Mouse (Mus musculus) heart, adult 10 weeks (tissue): Measurements from ENCODE around the gene Irs3. TPM values are rescaled to one million over a fixed set of nuclear protein-coding genes. Genes with fewer than 3 reads are reported as not detected.

ENCODE experiments used
- polyA plus RNA-seq: library from polyadenylated mRNA; stranded (reverse); fragments of 350-450 nt; fragmentation: Illumina TruSeq; extraction: RNeasy Lipid Tissue Mini Kit (QIAGEN cat#74804); gene quantifications from one replicate; pipeline ENCODE4 v1.2.3, GENCODE M21; 2014; ENCODE audit warnings: low read depth, low replicate concordance

The Irs3 gene
- 0.99 TPM for polyA plus RNA-seq

GRCm38 (mm10) chr5:137645652-137646091 is at the start of gene Irs3:
Irs3 (minus strand) TSS chr5:137645714.

DNA sequence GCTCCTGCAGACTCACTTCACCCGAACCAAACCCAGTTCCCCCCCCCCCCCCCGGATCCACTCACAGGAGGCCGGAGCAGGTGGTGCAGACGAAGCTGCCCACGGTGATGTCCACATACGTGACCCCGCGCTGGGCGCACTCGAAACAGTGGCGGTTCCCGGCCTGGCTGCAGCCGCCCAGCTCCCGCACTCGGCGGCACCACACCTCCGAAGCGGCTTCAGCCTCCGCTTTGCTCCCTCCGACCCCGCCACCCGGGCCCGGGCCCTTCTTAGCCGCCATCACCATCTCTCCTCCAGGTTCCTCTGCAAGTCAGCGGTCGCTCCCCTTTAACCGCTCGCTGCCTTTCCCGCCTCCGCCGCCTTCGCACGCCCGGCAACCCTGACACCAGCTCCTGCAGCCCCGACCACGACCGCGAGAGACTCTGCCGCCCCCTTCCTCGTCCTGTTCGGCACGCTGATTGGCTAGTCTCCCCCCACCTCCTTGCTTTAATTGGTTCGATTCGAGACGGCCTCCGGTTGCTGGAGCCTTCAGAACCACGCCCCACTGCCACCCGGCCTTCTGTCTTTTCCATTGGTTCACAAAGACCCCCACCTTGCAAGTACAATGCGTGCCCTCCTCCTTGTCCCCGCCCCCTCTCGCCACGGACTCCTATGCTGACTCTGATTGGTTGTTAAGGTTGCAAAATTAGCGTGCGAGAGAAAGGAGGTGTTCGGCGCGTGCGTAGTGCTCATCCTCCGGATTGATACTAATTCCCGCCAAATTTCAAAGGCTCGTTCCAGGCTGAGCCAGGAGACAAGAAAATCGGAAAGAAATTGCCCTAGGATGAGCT is 39.0 kb upstream of the Irs3 start, which contains the start of gene Agfg2:
TSS of gene Agfg2 (minus strand) at position 433 of the 830 bp plus-strand sequence.

DNA sequence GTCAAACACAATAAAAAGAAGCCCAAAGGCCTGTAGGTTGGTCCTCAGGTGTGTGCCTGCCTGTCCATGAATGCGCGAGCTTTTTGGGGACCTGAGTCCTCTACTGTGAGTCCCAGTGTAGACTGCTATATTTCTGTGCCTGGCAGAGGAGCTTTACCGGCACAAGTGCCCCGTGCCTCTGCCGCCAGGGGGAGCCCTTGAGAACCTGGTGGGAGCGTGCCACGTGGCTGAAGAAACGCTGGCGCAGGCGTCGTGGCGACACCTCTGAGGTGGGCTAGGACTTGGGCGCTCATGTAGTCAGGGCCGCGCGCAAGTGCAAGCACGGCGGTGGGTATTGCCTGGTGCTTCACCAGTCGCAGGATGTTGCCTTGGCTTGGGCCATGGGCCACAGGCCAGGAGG is 4.5 kb downstream of the Irs3 start, which contains the start of gene Sap25:
TSS of gene Sap25 (plus strand) at position 281 of the 400 bp plus-strand sequence.

DNA sequence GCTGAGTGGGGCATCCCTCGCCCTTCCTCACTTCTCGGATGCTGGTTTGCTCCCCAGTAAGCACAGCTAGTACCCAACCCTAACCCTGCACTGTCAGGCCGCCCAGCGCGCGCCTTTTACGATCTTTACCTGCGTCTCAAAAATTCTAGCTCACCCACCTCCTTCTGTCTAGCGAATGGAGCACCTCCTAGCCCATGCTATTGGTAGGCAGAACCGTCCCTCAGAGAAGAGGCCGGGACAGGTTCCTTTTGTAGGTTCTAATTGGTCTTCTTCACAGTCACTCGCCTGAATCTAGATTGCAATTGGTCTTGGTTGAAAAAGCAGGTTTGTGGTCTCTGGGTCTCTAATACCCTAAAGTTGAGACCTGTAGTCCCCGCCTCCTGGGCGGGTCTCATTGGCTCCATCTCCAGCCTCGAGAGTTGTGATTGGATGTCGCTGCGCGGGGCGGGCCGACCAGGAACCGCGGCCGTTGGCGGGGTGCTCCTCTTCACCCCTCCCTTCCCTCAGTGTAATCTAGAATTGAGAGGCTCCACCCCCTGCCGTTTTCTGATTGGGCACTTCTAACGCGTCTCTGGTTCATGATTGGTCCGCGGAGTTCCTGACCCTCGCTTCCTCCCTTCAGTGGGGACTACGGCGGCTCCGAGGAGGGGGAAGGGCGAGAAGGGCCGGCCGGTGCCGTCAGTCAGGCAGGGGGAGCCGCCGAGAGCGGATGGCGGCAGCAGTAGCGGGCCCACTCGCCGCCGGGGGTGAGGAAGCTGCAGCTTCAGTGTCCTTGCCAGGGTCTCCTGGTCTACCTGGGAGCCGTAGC is 16.8 kb downstream of the Irs3 start, which contains the start of the genes Fbxo24, Lrch4 and Gm20605:
TSS of gene Fbxo24 (minus strand) at position 505 of the 808 bp plus-strand sequence.
TSS of gene Lrch4 (plus strand) at position 624 of the 808 bp plus-strand sequence.
TSS of gene Gm20605 (plus strand) at position 678 of the 808 bp plus-strand sequence.

DNA sequence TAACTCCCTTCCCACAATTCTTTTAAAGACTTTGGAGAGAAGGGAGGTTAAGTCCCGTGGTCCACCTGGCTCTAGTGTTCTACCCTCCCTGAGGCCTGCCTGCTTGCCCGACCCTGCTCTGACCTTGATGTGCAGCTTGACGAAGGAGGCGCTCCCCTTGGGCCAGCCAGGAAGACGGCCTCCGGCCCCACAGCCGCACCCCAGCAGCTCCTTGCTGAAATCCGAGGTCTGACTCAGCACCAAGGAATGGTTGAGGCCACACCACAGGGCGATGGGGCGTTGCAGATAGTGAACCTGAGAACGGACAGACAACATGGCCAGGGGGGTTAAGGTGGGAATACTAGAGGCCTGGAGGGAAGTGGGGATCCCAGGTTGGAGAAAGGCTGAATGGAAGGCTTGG is 32.0 kb downstream of the Irs3 start, which contains the start of gene Pcolce:
TSS of gene Pcolce (minus strand) at position 235 of the 400 bp plus-strand sequence.

DNA sequence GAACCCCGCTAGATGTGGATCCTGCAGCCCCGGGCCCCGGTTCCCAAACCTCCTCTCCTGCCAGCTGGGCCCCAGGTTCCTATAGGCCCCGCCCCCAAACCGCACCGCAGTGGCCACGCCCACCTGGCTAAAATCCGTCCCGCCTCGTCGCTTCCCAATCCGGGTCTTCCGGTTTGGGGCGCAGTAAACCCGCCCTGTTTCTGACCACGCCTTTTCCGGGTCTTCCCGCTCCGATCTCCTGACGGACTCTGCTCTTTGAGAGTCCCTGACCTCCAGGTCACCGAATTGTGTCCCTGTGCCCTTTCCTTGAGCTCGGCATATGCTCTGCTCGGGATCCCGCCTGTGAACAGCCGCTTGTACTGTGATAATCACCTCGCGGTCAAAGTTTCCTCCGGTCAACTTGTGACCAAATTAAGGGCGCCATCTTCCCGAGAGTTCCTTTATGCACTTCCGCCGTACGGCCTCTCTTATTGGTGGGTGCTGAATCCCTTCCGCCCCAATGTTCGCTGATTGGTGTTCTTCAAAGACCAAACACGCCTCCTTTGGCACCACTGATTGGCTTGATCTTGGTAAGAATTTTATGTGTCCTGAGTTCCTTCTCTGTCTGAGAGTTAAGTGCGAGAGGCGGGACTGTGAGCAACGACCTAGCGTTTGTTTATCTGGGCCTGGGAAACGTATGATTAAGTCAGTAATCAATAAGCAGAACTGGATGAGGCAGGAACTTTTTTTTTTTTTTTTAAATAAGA is 44.7 kb downstream of the Irs3 start, which contains the start of gene Mospd3:
TSS of gene Mospd3 (minus strand) at position 440 of the 746 bp plus-strand sequence.

Other genes with a start within 250 kb of the Irs3 start
- gene Zan, start 168.7 kb downstream of the Irs3 start, polyA plus RNA-seq, result not detected
- 15.7 TPM for gene Pop7, start 143.2 kb downstream of the Irs3 start, polyA plus RNA-seq
- 23.9 TPM for gene Gigyf1, start 127.2 kb downstream of the Irs3 start, polyA plus RNA-seq
- gene Epo, start 112.5 kb downstream of the Irs3 start, polyA plus RNA-seq, result not detected
- 231 TPM for gene Gnb2, start 112.2 kb downstream of the Irs3 start, polyA plus RNA-seq
- not detected for gene Actl6b, start 92.2 kb downstream of the Irs3 start, polyA plus RNA-seq
- gene Tfr2, start 75.9 kb downstream of the Irs3 start, polyA plus RNA-seq, result not detected
- 11.4 TPM for gene Mospd3, start 44.7 kb downstream of the Irs3 start, polyA plus RNA-seq
- gene Pcolce, start 31.9 kb downstream of the Irs3 start, polyA plus RNA-seq, result 74.5 TPM
- 0.21 TPM for gene Fbxo24, start 16.7 kb downstream of the Irs3 start, polyA plus RNA-seq
- gene Lrch4, start 16.6 kb downstream of the Irs3 start, polyA plus RNA-seq, result 12.7 TPM
- gene Gm20605, start 16.5 kb downstream of the Irs3 start, polyA plus RNA-seq, result 10.8 TPM
- 10.5 TPM for gene Sap25, start 4.4 kb downstream of the Irs3 start, polyA plus RNA-seq
- gene Agfg2, start 39.0 kb upstream of the Irs3 start, polyA plus RNA-seq, result 10.5 TPM
- 1.2 TPM for gene Nyap1, start 95.9 kb upstream of the Irs3 start, polyA plus RNA-seq
- gene Tsc22d4, start 100.0 kb upstream of the Irs3 start, polyA plus RNA-seq, result 177 TPM
- gene Ppp1r35, start 133.1 kb upstream of the Irs3 start, polyA plus RNA-seq, result 8.7 TPM
- 22.7 TPM for gene Mepce, start 141.9 kb upstream of the Irs3 start, polyA plus RNA-seq
- gene Zcwpw1, start 142.1 kb upstream of the Irs3 start, polyA plus RNA-seq, result 0.81 TPM
- gene Pilra, start 190.6 kb upstream of the Irs3 start, polyA plus RNA-seq, result 0.97 TPM
- 1.3 TPM for gene Pilrb1, start 212.4 kb upstream of the Irs3 start, polyA plus RNA-seq
- 1.0 TPM for gene Pilrb2, start 226.1 kb upstream of the Irs3 start, polyA plus RNA-seq